Mouse (Mus musculus) left cerebral cortex, postnatal 14 days (tissue): ENCODE measurements around the gene Pga5. TPM values are rescaled to one million over a fixed set of nuclear protein-coding genes. Genes with fewer than 3 reads are reported as not detected.

ENCODE experiments used
- DNase-seq, 2 experiments: peaks; one replicate each; pipeline ENCODE4 v3.0.0; 2021 to 2022; ENCODE audit warnings: low spot score in 2 of 2, mixed read lengths in 1 of 2
- intact Hi-C: fragments of 180-260 bp; cut with DNase I; formaldehyde crosslinking; loops from one replicate; pipeline ENCODE4 v1.15.1; 2025
- total RNA-seq, 2 experiments: library from RNA; stranded (reverse); gene quantifications; 2 replicates each; pipeline ENCODE4 v1.2.3; 2021

Pga5 gene
- total RNA-seq, 2 experiments from 2014 or later: not detected

GRCm38 (mm10) chr19:10678772-10679067 is 849 bp upstream of the Pga5 start:
- intact Hi-C loops: loop anchor here (2.0 kb wide), 1 partner anchor 30 kb away; no protein-coding TSS in a partner anchor
- no peak for DNase-seq

GRCm38 (mm10) chr19:10676656-10677055 is 1.2 kb downstream of the Pga5 start:
- intact Hi-C loops: no loop called here
- DNase-seq: no peak

DNA sequence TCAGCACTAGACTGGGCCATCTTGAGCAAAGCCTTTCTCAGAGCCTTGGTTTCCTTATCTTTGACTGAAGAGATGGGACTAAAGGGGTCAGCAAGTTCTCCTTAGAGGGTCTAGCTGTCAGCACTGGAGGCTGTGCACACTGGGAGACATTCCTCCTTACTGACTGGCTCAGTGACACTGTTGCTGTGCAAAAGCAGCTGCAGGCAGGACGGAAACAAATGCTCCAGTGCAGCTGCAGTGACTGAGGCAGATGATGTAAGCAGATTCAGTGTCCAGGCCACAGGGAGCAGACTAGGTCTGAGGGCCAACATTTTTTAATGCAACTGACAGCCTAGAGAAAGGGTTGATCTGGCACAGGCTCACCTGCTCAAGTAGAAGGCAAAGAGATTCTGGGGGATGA is 4.6 kb downstream of the Pga5 start:
- intact Hi-C loops: no loop called here
- no peak for DNase-seq

DNA sequence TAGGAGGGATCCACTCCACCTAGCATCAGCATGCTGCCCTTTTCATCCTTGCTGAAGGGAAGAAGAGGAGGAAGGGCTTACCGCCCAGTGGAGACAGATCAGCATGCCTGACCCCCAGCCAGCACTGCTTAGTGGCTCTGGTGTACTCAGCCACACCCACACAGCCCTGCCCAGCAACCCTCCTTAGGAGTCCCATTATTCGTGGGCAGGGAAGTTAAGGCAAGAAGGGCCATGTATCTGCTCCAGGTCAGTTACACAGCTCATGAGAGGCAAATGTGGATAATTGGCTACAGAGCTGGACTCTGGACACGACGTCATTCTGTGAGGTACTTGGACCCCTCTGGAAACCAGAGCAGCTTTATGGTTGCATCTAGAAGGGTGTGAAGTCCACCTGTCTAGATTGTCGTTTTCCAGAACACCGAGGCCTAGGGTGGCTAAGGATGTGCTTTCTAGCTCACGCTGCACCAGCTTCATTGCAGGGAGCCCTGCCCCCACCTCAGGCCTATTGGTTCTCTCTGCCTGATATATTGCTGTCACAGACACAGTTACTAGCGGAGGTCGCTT is 5.9 kb downstream of the Pga5 start:
- DNase-seq: no peak
- intact Hi-C loops: no loop called here

DNA sequence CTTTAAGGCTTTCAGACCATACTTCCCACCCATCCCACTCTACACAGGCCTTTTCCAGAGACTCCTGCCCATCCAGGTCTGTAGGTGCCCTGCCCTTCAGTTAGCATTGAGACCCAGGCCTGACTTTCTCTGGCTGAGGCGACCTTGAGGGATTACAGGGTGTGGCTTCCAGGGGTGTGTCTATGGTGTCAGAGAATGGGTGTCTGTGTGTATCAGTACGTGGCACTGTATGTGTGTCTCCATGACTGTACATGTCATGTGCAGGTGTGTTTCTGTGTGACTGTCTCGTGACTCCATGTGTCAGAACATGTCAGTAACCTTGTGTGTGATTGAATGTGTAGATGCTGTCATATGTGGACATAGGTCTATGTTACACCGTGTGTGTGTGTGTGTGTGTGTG is 6.6 kb downstream of the Pga5 start:
- intact Hi-C loops: no loop called here
- no peak for DNase-seq

DNA sequence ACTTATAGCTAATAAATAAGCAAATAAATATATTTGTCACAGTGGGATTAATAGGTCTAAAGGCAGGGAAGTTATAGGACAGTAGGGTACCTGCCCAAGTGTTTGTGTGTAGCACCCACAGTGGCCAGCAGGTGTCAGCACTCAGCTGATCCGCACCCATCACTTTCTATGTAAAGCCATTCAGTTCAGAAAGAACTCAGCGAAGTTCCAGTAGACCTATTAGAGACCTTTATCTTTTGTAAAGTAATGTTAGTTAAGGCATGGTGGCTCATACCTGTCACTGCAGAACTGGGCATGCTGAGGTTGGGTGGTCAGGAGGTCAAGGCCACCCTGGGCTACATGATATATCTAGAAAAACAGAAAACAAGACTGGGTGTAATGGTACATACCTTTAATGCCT is 12.4 kb downstream of the Pga5 start:
- DNase-seq: peak; percentile 43 to 78
- intact Hi-C loops: loop anchor here (5.0 kb wide), 2 partner anchors 292 to 312 kb away; no protein-coding TSS in a partner anchor

- intact Hi-C loops: loop anchor here (5.0 kb wide), 2 partner anchors 292 to 312 kb away; no protein-coding TSS in a partner anchor
These were observed 12.8 kb downstream of the Pga5 start for GRCm38 (mm10) chr19:10665093-10665492.

GRCm38 (mm10) chr19:10662665-10663064 is 15.2 kb downstream of the Pga5 start:
- intact Hi-C loops: no loop called here
- no peak for DNase-seq

More at GRCm38 (mm10) chr19:10665093-10665492, 12.8 kb downstream of the Pga5 start:
- no peak for DNase-seq

DNA sequence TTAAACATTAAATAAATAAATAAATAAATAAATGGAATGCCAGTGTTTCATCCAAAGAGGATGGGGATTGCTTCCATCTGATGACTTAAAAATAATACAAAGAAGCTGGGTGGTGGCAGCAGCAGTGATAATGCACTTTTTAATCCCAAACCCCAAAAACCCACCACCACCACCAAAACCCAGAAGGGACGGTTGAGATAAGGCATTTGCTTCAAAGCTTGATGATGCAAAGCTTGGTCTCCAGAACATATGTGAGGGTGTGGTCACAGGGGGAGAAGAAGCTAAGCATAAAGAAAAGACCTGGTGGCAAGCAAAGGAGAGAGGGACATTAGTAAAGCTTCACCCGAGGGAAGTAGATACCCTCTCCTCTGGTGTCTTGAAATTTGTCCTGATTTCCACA is 16.0 kb downstream of the Pga5 start:
- intact Hi-C loops: no loop called here
- DNase-seq: no peak

DNA sequence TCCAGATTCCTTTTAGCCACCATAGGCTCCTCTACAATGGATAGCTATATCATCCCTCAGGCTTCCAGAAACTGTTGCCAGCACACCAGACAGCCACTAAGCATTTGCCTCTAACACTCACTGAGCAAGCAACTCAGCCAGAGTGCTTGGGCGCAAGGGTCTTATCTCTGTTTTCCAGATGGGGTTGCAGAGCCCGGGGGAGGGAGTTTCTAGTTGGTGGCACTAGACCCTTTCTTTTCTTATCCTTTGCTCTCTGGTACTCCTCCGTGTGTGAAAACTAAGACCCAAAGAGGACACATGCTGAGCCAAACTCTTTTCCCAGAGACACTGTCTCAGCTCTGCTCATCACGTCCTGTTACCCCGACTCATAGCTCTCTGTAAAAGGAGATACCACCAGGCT is 16.5 kb downstream of the Pga5 start:
- DNase-seq: no peak
- intact Hi-C loops: no loop called here

GRCm38 (mm10) chr19:10658406-10658805 is 19.5 kb downstream of the Pga5 start:
- no peak for DNase-seq
- intact Hi-C loops: no loop called here

GRCm38 (mm10) chr19:10657742-10658141 is 20.1 kb downstream of the Pga5 start:
- intact Hi-C loops: no loop called here
- DNase-seq: no peak

GRCm38 (mm10) chr19:10656058-10656457 is 21.8 kb downstream of the Pga5 start:
- intact Hi-C loops: no loop called here
- DNase-seq: no peak

GRCm38 (mm10) chr19:10648156-10648555 is 29.7 kb downstream of the Pga5 start:
- intact Hi-C loops: no loop called here
- DNase-seq: no peak

- intact Hi-C loops: no loop called here
- DNase-seq: no peak
These were observed 32.3 kb downstream of the Pga5 start for GRCm38 (mm10) chr19:10645616-10646015.

DNA sequence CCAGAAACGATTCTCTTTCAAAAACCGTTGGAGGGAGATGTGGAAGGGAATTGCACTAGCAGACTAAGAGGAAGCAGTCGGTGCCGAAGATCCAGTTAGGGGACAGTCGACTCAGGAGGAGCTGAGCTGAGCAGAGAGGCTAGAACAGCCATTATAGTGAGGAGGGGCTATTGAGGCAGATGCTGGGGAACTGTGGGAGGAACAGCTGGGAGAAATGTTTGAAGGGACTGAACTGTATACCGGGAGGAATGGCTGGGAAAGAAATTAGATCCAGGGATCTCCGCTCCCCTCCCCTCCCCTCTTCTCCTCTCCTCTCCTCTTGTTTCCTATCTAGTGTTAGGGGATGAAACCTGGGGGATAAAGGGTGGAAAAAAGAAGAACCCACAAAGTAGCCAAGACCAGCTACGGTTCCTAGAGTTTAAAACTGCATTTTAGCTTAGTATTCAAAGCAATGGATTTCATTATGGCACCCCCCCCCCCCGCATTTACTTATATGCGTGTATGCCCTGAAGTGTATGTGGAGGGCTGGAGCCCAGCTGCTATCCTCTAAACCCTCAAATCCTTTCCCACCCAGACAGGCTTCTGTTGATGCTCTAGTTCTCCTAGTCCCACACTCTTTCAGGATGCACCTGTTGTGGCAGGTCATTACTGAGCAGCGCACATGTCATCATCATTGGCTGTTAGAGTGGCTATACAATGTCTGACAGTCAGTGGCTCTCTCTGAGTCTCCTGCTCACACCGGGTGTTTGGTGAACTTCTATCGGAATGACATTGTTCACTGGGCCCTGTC is 37.1 kb downstream of the Pga5 start:
- DNase-seq: no peak
- intact Hi-C loops: no loop called here

DNA sequence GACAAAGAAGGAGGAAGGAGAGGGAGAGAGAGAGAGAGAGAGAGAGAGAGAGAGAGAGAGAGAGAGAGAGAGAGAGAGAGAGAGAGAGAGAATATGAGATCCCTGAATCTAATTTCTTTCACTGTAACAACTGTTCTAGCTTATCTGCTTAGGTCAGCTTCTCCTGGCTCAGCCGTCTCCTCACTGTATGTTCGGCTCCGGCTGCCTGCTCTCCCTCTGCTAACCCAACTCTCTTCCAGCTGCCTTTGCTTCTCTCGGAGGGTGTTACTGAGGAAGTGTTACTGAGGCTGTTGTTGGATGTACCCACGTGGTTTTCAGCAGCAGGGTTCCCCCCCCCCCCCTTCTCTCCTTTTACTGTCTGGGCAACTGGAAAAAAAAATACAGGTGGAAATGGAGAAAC is 37.8 kb downstream of the Pga5 start:
- intact Hi-C loops: no loop called here
- no peak for DNase-seq

DNA sequence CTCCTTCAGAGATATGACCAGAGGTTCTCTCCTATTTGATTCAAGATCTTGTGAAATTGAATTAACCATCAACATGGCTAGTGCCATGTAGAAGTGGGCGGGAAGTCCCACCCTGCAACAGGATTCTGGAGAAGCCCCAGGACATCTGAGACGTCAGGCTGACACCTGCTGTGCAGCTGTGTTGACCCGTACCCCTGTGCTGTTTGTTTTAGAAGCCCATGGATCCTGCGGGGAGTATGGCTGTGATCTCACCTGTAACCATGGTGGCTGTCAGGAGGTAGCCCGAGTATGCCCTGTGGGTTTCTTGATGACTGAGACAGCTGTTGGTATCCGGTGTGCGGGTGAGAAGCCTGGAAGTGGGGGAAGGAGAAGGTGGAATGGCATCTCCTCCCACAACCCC is 40.0 kb downstream of the Pga5 start:
- DNase-seq: no peak
- intact Hi-C loops: no loop called here

- peak; percentile 57 to 63 for DNase-seq
- intact Hi-C loops: no loop called here
These were observed 43.0 kb downstream of the Pga5 start for GRCm38 (mm10) chr19:10634872-10635318.

- peak; percentile 17 to 40 for DNase-seq
- intact Hi-C loops: no loop called here
These were observed 43.6 kb downstream of the Pga5 start, which contains the start of gene Vwce for GRCm38 (mm10) chr19:10634106-10634871. Gene Vwce, plus strand, starts transcription at chr19:10634213.
